Mouse (Mus musculus) neutrophil, adult 83 days (primary cell): ENCODE data around the gene Zfp30. TPM values are rescaled to one million over a fixed set of nuclear protein-coding genes. Genes with fewer than 3 reads are reported as not detected.

Experiments used
- total RNA-seq, 2 experiments: library from RNA; stranded (reverse); gene quantifications; one replicate each; pipeline ENCODE4 v1.2.4; 2023

Zfp30 gene
- total RNA-seq: not detected

GRCm38 (mm10) chr7:29783871-29784551, at the start of gene Zfp30:
Gene Zfp30 (plus strand): TSS chr7:29783998.

GRCm38 (mm10) chr7:29768090-29768900, 15.5 kb upstream of the Zfp30 start, which contains the start of gene Zfp84:
Gene Zfp84 (plus strand): TSS chr7:29768552.

GRCm38 (mm10) chr7:29815910-29816429, 32.2 kb downstream of the Zfp30 start, which contains the start of gene Zfp790:
Gene Zfp790 (plus strand): TSS chr7:29816114.

Other genes with a start within 250 kb of the Zfp30 start
- gene Catsperg2, start 57.0 kb upstream of the Zfp30 start, total RNA-seq: not detected
- gene Zfp84, start 15.4 kb upstream of the Zfp30 start, total RNA-seq: 1 to 10 TPM; 7.7 to 8.3 TPM
- 1 to 10 TPM; 6.8 to 7.1 TPM for gene Zfp790, start 32.1 kb downstream of the Zfp30 start, total RNA-seq
- 1 to 10 TPM in 1 of 2 experiments, under 1 TPM in 1; 0.38 to 1.6 TPM for gene Zfp940, start 69.7 kb downstream of the Zfp30 start, total RNA-seq
- 1 to 10 TPM; 1.9 to 3.0 TPM for gene Zfp420, start 76.0 kb downstream of the Zfp30 start, total RNA-seq
- 1 to 10 TPM; 2.1 to 2.5 TPM for gene Zfp27, start 122.6 kb downstream of the Zfp30 start, total RNA-seq
- gene Zfp383, start 124.2 kb downstream of the Zfp30 start, total RNA-seq: under 1 TPM; 0.46 to 0.99 TPM
- 1 to 10 TPM; 3.4 to 3.7 TPM for gene Zfp74, start 170.1 kb downstream of the Zfp30 start, total RNA-seq
- gene Zfp568, start 200.0 kb downstream of the Zfp30 start, total RNA-seq: 10 to 100 TPM; 13.3 to 16.3 TPM